Mouse (Mus musculus): ENCODE measurements around the gene Ets1. TPM values are rescaled to one million over a fixed set of nuclear protein-coding genes. Genes with fewer than 3 reads are reported as not detected.

The Ets1 gene
- polyA plus RNA-seq, 1 experiment: 0.09 TPM

- peaks cover 52% of the 10 kb centered on the region for H3K27me3 ChIP-seq (replicated peaks)
- no peaks in the 10 kb centered on the region for H3K9me3 ChIP-seq
- no peaks in the 10 kb centered on the region for H3K36me3 ChIP-seq (replicated peaks; ENCODE audit: low read length)
- H3K4me1 ChIP-seq: peaks cover 9% of the 10 kb centered on the region; the same call in 1 of the 2 replicates
- H3K4me3 ChIP-seq (replicated peaks): no peak overlapping the region
- no peak for TF ChIP-seq FLI1 (IDR thresholded peaks at IDR 0.05; ENCODE audit: low read length)
- TF ChIP-seq GATA1 (IDR thresholded peaks at IDR 0.05; ENCODE audit: borderline replicate concordance, low read length): no peak
Observed at GRCm38 (mm10) chr9:32715806-32716466, 79.9 kb downstream of the Ets1 start.

GRCm38 (mm10) chr9:32717268-32717920 lies 81.4 kb downstream of the Ets1 start:
- H3K4me1 ChIP-seq: peaks cover 7% of the 10 kb centered on the region; the same call in 1 of the 2 replicates
- no peak for TF ChIP-seq GATA1 (IDR thresholded peaks at IDR 0.05; ENCODE audit: borderline replicate concordance, low read length)
- no peak for TF ChIP-seq FLI1 (IDR thresholded peaks at IDR 0.05; ENCODE audit: low read length)
- H3K36me3 ChIP-seq (replicated peaks; ENCODE audit: low read length): no peaks in the 10 kb centered on the region
- H3K4me3 ChIP-seq (replicated peaks): no peak overlapping the region
- H3K27me3 ChIP-seq (replicated peaks): peaks cover 45% of the 10 kb centered on the region
- no peaks in the 10 kb centered on the region for H3K9me3 ChIP-seq

- Histone ChIP-seq H3K27me3 (replicated peaks) (peaks cover 46% of the 10 kb centered on the region), H3K9me3 (no peaks in the 10 kb centered on the region), H3K4me3 (replicated peaks) (no peak overlapping the region), H3K36me3 (replicated peaks; ENCODE audit: low read length) (no peaks in the 10 kb centered on the region), H3K4me1 (peaks cover 7% of the 10 kb centered on the region; the same call in 1 of the 2 replicates)
- TF ChIP-seq GATA1 (IDR thresholded peaks at IDR 0.05; ENCODE audit: borderline replicate concordance, low read length) (no peak), FLI1 (IDR thresholded peaks at IDR 0.05; ENCODE audit: low read length) (no peak)
Observed at GRCm38 (mm10) chr9:32717931-32718820, 82.2 kb downstream of the Ets1 start.

GRCm38 (mm10) chr9:32718868-32719267 lies 82.8 kb downstream of the Ets1 start:
- Histone ChIP-seq H3K27me3 (replicated peaks) (peaks cover 40% of the 10 kb centered on the region), H3K9me3 (no peaks in the 10 kb centered on the region), H3K36me3 (replicated peaks; ENCODE audit: low read length) (no peaks in the 10 kb centered on the region), H3K4me1 (peaks cover 7% of the 10 kb centered on the region; the same call in 1 of the 2 replicates), H3K4me3 (replicated peaks) (no peak overlapping the region)
- no peak for TF ChIP-seq GATA1 (IDR thresholded peaks at IDR 0.05; ENCODE audit: borderline replicate concordance, low read length)
- no peak for TF ChIP-seq FLI1 (IDR thresholded peaks at IDR 0.05; ENCODE audit: low read length)

GRCm38 (mm10) chr9:32719941-32720263 lies 83.9 kb downstream of the Ets1 start:
- Histone ChIP-seq H3K9me3 (no peaks in the 10 kb centered on the region), H3K36me3 (replicated peaks; ENCODE audit: low read length) (no peaks in the 10 kb centered on the region), H3K27me3 (replicated peaks) (peaks cover 37% of the 10 kb centered on the region), H3K4me3 (replicated peaks) (no peak overlapping the region), H3K4me1 (peaks cover 7% of the 10 kb centered on the region; the same call in 1 of the 2 replicates)
- TF ChIP-seq GATA1 (IDR thresholded peaks at IDR 0.05; ENCODE audit: borderline replicate concordance, low read length) (no peak), FLI1 (IDR thresholded peaks at IDR 0.05; ENCODE audit: low read length) (no peak)

- Histone ChIP-seq H3K36me3 (replicated peaks; ENCODE audit: low read length) (no peaks in the 10 kb centered on the region), H3K4me3 (replicated peaks) (peak overlapping the region; percentile 19), H3K9me3 (no peaks in the 10 kb centered on the region), H3K27me3 (replicated peaks) (peaks cover 37% of the 10 kb centered on the region), H3K4me1 (peaks cover 7% of the 10 kb centered on the region; the same call in 1 of the 2 replicates)
- TF ChIP-seq GATA1 (IDR thresholded peaks at IDR 0.05; ENCODE audit: borderline replicate concordance, low read length): no peak
- TF ChIP-seq FLI1 (IDR thresholded peaks at IDR 0.05; ENCODE audit: low read length): no peak
Observed at GRCm38 (mm10) chr9:32720264-32721031, 84.4 kb downstream of the Ets1 start.

GRCm38 (mm10) chr9:32721081-32721480 lies 85.1 kb downstream of the Ets1 start:
- Histone ChIP-seq H3K36me3 (replicated peaks; ENCODE audit: low read length) (no peaks in the 10 kb centered on the region), H3K9me3 (no peaks in the 10 kb centered on the region), H3K4me1 (peaks cover 1% of the 10 kb centered on the region; the same call in 1 of the 2 replicates), H3K4me3 (replicated peaks) (no peak overlapping the region), H3K27me3 (replicated peaks) (peaks cover 40% of the 10 kb centered on the region)
- TF ChIP-seq GATA1 (IDR thresholded peaks at IDR 0.05; ENCODE audit: borderline replicate concordance, low read length) (no peak), FLI1 (IDR thresholded peaks at IDR 0.05; ENCODE audit: low read length) (no peak)

GRCm38 (mm10) chr9:32722205-32722604 lies 86.2 kb downstream of the Ets1 start:
- Histone ChIP-seq H3K4me3 (replicated peaks) (no peak overlapping the region), H3K9me3 (peaks cover 3% of the 10 kb centered on the region), H3K4me1 (no peaks in the 10 kb centered on the region), H3K27me3 (replicated peaks) (peaks cover 37% of the 10 kb centered on the region), H3K36me3 (replicated peaks; ENCODE audit: low read length) (no peaks in the 10 kb centered on the region)
- TF ChIP-seq GATA1 (IDR thresholded peaks at IDR 0.05; ENCODE audit: borderline replicate concordance, low read length) (no peak), FLI1 (IDR thresholded peaks at IDR 0.05; ENCODE audit: low read length) (no peak)

- H3K36me3 ChIP-seq (replicated peaks; ENCODE audit: low read length): no peaks in the 10 kb centered on the region
- peaks cover 34% of the 10 kb centered on the region for H3K27me3 ChIP-seq (replicated peaks)
- H3K4me3 ChIP-seq (replicated peaks): no peak overlapping the region
- no peaks in the 10 kb centered on the region for H3K4me1 ChIP-seq
- TF ChIP-seq FLI1 (IDR thresholded peaks at IDR 0.05; ENCODE audit: low read length) (no peak), GATA1 (IDR thresholded peaks at IDR 0.05; ENCODE audit: borderline replicate concordance, low read length) (no peak)
- H3K9me3 ChIP-seq: peaks cover 4% of the 10 kb centered on the region
Observed at GRCm38 (mm10) chr9:32722969-32723368, 86.9 kb downstream of the Ets1 start.
